Mouse (Mus musculus) lung, embryonic 15.5 days (tissue): ENCODE results near the gene Dcxr. TPM values are rescaled to one million over a fixed set of nuclear protein-coding genes. Genes with fewer than 3 reads are reported as not detected.
"Not testable (repeated sequence)": the region's sequence is repeated elsewhere in the genome, so short reads cannot be mapped to it uniquely, and the experiment has no call there.

Source experiments
- ATAC-seq: fragments of 200-750 bp; cut with Nextera tagmentation; 2 replicates; pipeline ENCODE4 v1.8.0; 2017; ENCODE audit warnings: moderate number of reproducible peaks, borderline replicate concordance; ENCODE audit not compliant: low FRiP score, low TSS enrichment; ENCODE audit errors: extremely low read depth
- H3K27ac ChIP-seq: fragments of 300-500 bp; sonication (generic); 2 replicates; pipeline ENCODE4 v1.5.1; 2015; ENCODE audit warnings: moderate library complexity, mild to moderate bottlenecking, inconsistent platforms
- H3K27me3 ChIP-seq: fragments of 300-500 bp; sonication (generic); 2 replicates; pipeline ENCODE4 v1.6.1; 2015; ENCODE audit warnings: inconsistent platforms
- H3K36me3 ChIP-seq: fragments of 300-500 bp; sonication (generic); 2 replicates; pipeline ENCODE4 v1.6.1; 2015; ENCODE audit warnings: inconsistent platforms
- H3K4me1 ChIP-seq: fragments of 300-500 bp; sonication (generic); 2 replicates; pipeline ENCODE4 v1.6.1; 2015; ENCODE audit warnings: inconsistent platforms
- H3K4me2 ChIP-seq: fragments of 300-500 bp; sonication (generic); 2 replicates; pipeline ENCODE4 v1.6.1; 2015; ENCODE audit warnings: inconsistent platforms, mild to moderate bottlenecking, moderate library complexity
- H3K4me3 ChIP-seq: fragments of 300-500 bp; sonication (generic); 2 replicates; pipeline ENCODE4 v1.5.1; 2015; ENCODE audit warnings: mild to moderate bottlenecking, inconsistent platforms
- H3K9ac ChIP-seq: fragments of 300-500 bp; sonication (generic); 2 replicates; pipeline ENCODE4 v1.6.1; 2015; ENCODE audit warnings: inconsistent platforms
- H3K9me3 ChIP-seq: fragments of 300-500 bp; sonication (generic); 2 replicates; pipeline ENCODE4 v1.6.1; 2016; ENCODE audit warnings: inconsistent platforms
- WGBS: fragments of 180-500 bp; shearing (Covaris S2); methylation state at CpG from one replicate; pipeline ENCODE4 v1.1.7; 2015; 5-methylcytosine and 5-hydroxymethylcytosine counted together
- polyA plus RNA-seq: library from polyadenylated mRNA; unstranded; fragments of >200 nt; fragmentation: Nextera tagmentation; extraction: Ambion mirVana; gene quantifications from 2 replicates; pipeline ENCODE4 v1.2.1, GENCODE M21; 2015

The Dcxr gene
- polyA plus RNA-seq = 45.1 and 55.1 TPM in 2 replicates

- peaks cover under 1% of the 10 kb centered on the region; the same call in 1 of the 2 replicates for H3K27me3 ChIP-seq
- peaks cover 25% of the 10 kb centered on the region for H3K4me1 ChIP-seq
- H3K36me3 ChIP-seq = 0 out of 2 replicates have a peak, but pooled peaks cover 5% of the 10 kb centered on the region
- WGBS = 0% methylated on average over 14 of the region's 14 CpGs
- peak within 1 kb of the TSS; percentile 63 for H3K4me3 ChIP-seq
- H3K9me3 ChIP-seq = no peaks in the 10 kb centered on the region
- peak within 1 kb of the TSS; percentile 80 for H3K4me2 ChIP-seq
- H3K27ac ChIP-seq = peak within 1 kb of the TSS; percentile 48; the same call in 1 of the 2 replicates
- peak; percentile 90 for ATAC-seq
- peak within 1 kb of the TSS; percentile 52 for H3K9ac ChIP-seq
Observed at GRCm38 (mm10) chr11:120727169-120727527, at the start of gene Dcxr. Gene Dcxr, minus strand, starts transcription at chr11:120727281.

DNA sequence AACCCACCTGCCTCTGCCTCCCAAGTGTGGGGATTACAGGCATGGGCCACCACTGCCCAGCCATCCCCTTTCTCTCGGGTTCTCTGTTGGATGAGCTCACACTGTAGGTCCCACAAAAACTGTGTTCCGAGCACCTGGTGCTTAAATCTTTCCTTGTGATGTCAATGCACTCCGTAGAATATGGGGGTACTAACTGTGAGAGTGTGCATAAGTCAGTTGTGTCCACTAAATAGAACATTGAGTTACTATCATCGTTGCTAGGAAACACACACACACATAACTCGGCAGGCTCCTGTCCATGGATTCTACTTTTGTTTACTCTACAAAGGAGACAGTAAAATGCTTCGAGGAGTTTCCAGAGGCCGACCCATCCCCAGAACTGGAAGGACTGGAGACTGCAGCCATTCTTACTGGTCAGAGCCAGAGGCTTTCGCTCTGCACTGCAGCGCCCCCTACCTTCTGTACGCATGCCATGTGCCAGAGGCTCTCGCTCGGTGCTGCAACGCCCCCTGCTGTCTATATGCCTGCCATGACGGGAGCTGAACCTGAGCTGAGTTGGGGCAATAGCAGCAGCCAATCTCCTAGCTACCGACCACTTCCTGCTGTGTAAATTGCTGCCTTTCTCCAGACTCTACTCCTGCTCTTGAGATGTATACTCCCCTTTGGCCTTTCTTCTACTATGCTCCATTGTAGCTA lies 48.8 kb upstream of the Dcxr start:
- peak; percentile 86 for ATAC-seq
- no peak overlapping the region for H3K27ac ChIP-seq
- WGBS = 22% methylated on average over 15 of the region's 15 CpGs
- no peaks in the 10 kb centered on the region for H3K27me3 ChIP-seq
- no peak overlapping the region for H3K4me2 ChIP-seq
- H3K4me1 ChIP-seq = no peaks in the 10 kb centered on the region
- no peaks in the 10 kb centered on the region for H3K9me3 ChIP-seq
- H3K4me3 ChIP-seq = no peak overlapping the region
- no peaks in the 10 kb centered on the region for H3K36me3 ChIP-seq
- no peak overlapping the region for H3K9ac ChIP-seq

DNA sequence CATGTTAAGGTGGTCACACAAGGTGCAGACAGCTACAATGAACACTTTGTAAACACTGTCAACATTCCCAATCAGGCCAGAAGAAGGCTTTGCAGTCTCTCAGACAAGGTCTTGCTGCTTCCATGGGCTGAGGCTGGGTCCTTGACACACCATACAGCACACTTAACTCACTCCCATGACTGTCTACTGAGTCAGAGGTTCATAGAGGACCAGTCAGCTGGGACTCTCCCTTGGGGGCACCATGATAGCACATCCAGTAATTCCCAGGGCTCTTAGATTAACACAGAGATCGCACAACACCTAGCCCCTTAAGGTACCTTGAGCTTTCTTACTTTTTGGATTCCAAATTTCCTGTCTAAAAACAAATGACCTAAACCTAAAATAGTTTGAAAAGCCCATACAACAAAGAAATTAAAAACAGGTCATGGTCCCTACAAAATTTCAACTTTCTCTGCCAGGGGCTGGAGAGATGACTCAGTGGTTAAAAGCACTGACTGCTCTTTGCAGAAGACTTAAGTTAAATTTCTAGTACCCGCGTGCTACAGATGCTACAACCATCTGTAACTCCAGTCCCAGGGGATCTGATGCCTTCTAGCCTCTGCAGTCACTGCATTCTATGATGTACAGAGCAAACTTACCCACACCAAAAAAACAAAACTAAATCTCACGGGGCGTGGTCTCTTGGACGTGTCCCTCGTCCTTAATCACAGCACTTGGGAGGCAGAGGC lies 46.5 kb upstream of the Dcxr start:
- Histone ChIP-seq H3K4me3 (no peak overlapping the region), H3K36me3 (no peaks in the 10 kb centered on the region), H3K9ac (no peak overlapping the region), H3K9me3 (no peaks in the 10 kb centered on the region), H3K4me1 (no peaks in the 10 kb centered on the region), H3K4me2 (no peak overlapping the region), H3K27me3 (no peaks in the 10 kb centered on the region), H3K27ac (no peak overlapping the region)
- 84% methylated on average over 7 of the region's 7 CpGs for WGBS
- no peak for ATAC-seq

DNA sequence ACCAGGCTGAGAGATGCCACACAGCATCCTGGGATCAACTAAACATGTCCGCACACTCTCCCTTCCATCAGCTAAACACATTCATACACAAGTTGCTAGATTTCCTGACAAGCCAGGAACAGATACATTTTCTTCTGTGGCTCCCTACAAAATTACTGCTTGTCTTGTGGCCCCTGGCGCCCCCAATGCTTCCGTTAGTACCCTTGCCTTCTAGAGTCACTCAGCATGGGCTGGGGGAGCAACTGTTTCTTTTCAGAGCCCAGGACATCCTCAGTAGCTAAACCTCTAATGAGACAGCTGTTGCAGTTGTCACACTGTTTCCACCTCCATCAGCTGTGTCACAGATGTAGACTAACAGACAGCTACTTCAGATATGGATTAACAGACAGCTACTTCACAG lies 45.7 kb upstream of the Dcxr start:
- Histone ChIP-seq H3K4me1 (no peaks in the 10 kb centered on the region), H3K4me2 (no peak overlapping the region), H3K9ac (no peak overlapping the region), H3K36me3 (no peaks in the 10 kb centered on the region), H3K27me3 (no peaks in the 10 kb centered on the region), H3K9me3 (no peaks in the 10 kb centered on the region), H3K4me3 (no peak overlapping the region), H3K27ac (no peak overlapping the region)
- WGBS = 75% methylated on average over 3 of the region's 3 CpGs
- no peak for ATAC-seq

GRCm38 (mm10) chr11:120768206-120768605 lies 41.1 kb upstream of the Dcxr start:
- H3K9me3 ChIP-seq = no peaks in the 10 kb centered on the region
- no peak overlapping the region for H3K4me3 ChIP-seq
- no peaks in the 10 kb centered on the region for H3K36me3 ChIP-seq
- no peak overlapping the region for H3K27ac ChIP-seq
- H3K4me1 ChIP-seq = no peaks in the 10 kb centered on the region
- 58% methylated on average over 1 of the region's 1 CpGs for WGBS
- H3K27me3 ChIP-seq = no peaks in the 10 kb centered on the region
- no peak overlapping the region for H3K9ac ChIP-seq
- no peak overlapping the region for H3K4me2 ChIP-seq
- ATAC-seq = no peak

DNA sequence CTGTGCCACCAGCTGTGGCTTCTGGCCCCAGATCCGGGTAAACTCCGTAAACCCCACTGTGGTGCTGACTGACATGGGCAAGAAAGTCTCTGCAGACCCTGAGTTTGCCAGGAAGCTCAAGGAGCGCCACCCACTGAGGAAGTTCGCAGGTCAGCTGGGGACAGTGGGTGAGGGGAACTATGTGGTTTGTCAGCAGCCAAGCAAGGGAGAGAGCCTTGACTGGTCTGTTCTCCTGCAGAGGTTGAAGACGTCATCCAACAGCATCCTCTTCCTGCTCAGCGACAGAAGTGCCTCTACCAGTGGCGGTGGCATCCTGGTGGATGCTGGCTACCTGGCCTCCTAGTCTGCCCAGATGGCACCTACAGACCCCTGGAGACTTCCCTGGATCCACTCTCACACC lies 39.9 kb upstream of the Dcxr start:
- not testable (repeated sequence) for H3K4me2 ChIP-seq, H3K9ac ChIP-seq, H3K4me3 ChIP-seq, H3K36me3 ChIP-seq, H3K4me1 ChIP-seq, ATAC-seq, H3K27me3 ChIP-seq, H3K27ac ChIP-seq, H3K9me3 ChIP-seq
- 70% methylated on average over 4 of the region's 7 CpGs for WGBS

DNA sequence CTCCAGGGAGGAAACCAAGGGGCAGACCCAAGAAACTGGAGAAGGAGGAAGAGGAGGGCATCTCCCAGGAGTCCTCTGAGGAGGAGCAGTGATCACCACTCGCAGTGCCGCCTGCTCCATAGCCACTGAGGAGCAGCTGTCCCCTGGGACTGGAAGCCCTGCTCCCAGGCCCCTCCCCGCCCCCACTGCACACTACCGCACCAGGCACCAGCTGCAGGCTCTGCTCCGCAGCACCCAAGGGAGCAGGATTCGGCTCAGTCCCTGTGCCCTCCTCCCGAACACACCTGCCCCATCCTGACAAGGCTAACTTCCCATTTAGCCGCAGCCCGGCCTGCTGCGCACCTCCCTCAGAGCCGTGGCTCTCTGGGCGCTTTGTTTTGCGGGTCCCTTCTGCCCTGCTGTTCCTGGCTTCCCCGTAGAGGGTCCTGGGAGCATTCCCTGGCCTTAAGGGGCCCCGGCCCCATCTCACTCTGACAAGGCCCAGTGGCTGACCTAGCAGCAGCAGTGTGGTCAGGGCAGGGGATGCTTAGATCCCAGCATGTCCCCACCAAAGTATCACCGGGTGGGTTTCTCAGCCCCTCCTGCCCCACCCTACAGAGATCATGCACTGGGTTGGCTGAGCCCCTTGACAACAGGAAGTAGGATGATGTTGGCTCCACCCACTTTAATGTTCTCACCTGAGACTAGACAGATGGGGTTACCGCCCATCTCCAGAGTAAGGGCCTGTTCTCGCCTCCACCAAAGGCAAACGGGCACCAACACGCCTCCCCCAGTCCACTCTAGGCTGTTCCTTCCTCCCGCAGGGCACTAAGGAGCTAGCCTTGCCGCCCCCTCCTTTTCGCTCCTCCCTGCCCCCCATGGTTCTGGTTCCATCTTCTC lies 36.3 kb upstream of the Dcxr start:
- not testable (repeated sequence) for H3K36me3 ChIP-seq, H3K27me3 ChIP-seq, H3K4me1 ChIP-seq, H3K27ac ChIP-seq, H3K4me3 ChIP-seq, H3K9ac ChIP-seq, H3K9me3 ChIP-seq
- peak; percentile 41; the same call in 1 of the 2 replicates for ATAC-seq
- H3K4me2 ChIP-seq = peak overlapping the region; percentile 41
- 42% methylated on average over 2 of the region's 23 CpGs for WGBS

- H3K4me2 ChIP-seq = peak within 1 kb of the TSS; percentile 41
- H3K36me3 ChIP-seq, H3K27me3 ChIP-seq, H3K9ac ChIP-seq, H3K4me1 ChIP-seq, H3K9me3 ChIP-seq, H3K4me3 ChIP-seq, H3K27ac ChIP-seq, ATAC-seq: not testable (repeated sequence)
- 10% methylated on average over 14 of the region's 14 CpGs for WGBS
Observed at GRCm38 (mm10) chr11:120762672-120763041, 35.6 kb upstream of the Dcxr start, which contains the start of gene Hmga1b. Gene Hmga1b, plus strand, starts transcription at chr11:120762794.

DNA sequence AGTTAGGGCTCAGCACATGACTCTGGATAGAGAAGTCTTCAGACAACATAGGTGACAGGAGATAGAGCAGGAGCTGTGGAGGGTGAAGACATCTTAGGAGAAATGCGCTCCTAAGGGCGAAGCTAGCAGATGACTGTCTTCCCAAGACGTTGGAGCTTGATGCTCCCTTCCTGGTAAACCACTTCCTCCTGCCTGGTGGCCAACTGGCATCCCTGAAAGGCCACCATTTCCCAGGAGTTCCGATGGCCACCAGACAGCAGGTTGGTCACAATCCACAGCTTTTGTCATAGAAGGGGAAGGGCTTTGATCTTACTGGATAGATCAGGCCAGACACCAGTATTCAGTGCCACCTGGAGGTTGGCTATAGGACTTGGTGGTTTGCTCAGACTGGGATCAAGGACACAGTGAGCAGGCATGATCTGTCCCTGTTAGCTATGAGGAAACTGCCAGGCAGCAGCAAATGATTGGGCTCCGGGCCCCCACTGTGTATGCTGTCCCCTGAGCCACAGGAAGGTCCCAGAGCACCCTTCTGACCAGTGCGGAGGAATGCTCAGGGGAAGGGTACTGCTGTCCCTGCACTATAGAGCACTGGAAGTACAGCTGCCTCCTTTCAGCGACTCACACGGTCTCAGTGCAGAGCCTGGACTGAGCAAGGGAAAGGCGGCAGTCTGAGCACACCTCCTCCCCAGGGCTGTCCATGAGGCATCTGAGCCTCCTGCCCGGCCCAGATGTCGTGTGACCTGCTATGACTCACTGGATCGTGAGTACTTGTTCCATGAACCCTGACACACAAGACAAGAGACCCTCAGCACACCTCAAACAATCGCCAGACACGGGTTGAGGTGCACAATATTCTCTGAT lies 35.0 kb upstream of the Dcxr start:
- peaks cover 6% of the 10 kb centered on the region; the same call in 1 of the 2 replicates for H3K27me3 ChIP-seq
- no peak overlapping the region; the same call in 1 of the 2 replicates for H3K4me2 ChIP-seq
- no peak overlapping the region for H3K4me3 ChIP-seq
- peaks cover 7% of the 10 kb centered on the region; the same call in 1 of the 2 replicates for H3K4me1 ChIP-seq
- no peak overlapping the region for H3K9ac ChIP-seq
- peaks cover under 1% of the 10 kb centered on the region; the same call in 1 of the 2 replicates for H3K9me3 ChIP-seq
- H3K36me3 ChIP-seq = no peaks in the 10 kb centered on the region
- 55% methylated on average over 14 of the region's 14 CpGs for WGBS
- ATAC-seq = no peak
- H3K27ac ChIP-seq = no peak overlapping the region

DNA sequence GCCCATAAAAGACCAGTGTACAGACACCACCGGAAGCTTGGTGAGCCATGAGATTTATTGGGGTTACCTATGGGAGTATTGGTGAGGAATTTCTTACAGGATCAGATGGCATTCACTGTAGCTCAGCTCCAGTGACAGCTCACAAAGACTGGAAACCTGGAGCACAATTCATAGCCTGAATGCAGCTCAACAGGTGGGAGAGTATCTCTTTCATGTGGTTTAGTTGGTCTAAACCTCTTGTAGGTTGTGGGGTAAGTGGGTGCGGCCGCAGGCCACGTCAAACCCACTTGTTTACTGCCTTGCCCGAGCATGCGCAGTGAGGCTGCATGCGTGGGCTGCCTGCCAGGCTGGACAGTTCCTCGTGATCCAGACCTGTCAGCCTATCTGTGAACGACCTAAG lies 33.2 kb upstream of the Dcxr start:
- Histone ChIP-seq H3K27me3 (peaks cover 6% of the 10 kb centered on the region; the same call in 1 of the 2 replicates), H3K9ac (no peak overlapping the region), H3K4me1 (peaks cover 7% of the 10 kb centered on the region; the same call in 1 of the 2 replicates), H3K36me3 (no peaks in the 10 kb centered on the region), H3K27ac (no peak overlapping the region), H3K9me3 (peaks cover 3% of the 10 kb centered on the region; the same call in 1 of the 2 replicates), H3K4me3 (no peak overlapping the region), H3K4me2 (no peak overlapping the region)
- no peak for ATAC-seq
- 82% methylated on average over 9 of the region's 9 CpGs for WGBS

DNA sequence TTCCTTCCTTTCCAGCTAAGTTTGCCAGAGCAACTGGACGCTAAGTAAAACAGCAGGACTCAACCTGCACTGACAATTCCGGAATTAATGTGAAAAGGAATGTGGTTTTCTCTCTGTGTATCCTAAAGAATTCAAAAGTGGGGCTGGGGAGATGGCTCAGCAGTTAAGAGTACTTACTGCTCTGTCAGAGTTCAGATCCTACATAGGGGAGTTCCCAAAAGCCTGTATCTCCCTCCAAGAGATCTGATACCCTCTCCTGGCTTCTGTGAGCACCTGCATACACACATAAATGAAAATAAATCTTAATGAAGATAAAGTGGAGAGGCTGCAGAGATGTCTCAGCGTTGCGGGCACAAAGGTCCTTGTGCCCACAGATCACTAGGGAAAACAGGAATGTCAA lies 24.5 kb upstream of the Dcxr start:
- H3K27me3 ChIP-seq = no peaks in the 10 kb centered on the region
- no peak overlapping the region for H3K4me2 ChIP-seq
- H3K4me3 ChIP-seq = no peak overlapping the region
- no peak for ATAC-seq
- no peaks in the 10 kb centered on the region for H3K4me1 ChIP-seq
- no peak overlapping the region for H3K27ac ChIP-seq
- H3K9me3 ChIP-seq = no peaks in the 10 kb centered on the region
- H3K9ac ChIP-seq = no peak overlapping the region
- WGBS = 52% methylated on average over 4 of the region's 4 CpGs
- no peaks in the 10 kb centered on the region for H3K36me3 ChIP-seq
